Mouse (Mus musculus): ENCODE measurements around the gene Ms4a4b.
"Not testable (repeated sequence)": the region's sequence is repeated elsewhere in the genome, so short reads cannot be mapped to it uniquely, and the experiment has no call there.

Ms4a4b gene

DNA sequence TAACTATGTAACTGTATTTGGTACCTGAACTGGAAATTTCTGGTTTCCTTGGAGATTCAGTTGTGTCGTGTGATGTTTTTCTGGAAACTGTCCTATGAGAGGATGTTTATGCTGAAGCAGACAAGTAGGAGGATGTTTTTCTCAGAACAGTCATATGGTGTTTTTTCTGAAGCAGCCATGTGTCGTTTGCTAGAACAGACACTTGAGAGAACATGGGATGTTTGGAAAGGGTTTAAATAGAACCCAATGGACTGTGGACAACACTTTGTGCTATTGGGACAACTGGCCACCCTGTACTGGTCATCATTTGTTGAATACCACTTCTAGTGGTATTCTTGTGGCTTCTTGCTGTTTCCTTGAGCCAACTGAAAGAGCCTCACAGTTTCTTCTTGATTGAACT lies 42.4 kb downstream of the Ms4a4b start, which contains the start of gene Gm8369:
Gm8369 (plus strand) TSS at position 193 of the 400 bp plus-strand sequence.
- intact Hi-C loops (cut with DNase I): no loop called here

DNA sequence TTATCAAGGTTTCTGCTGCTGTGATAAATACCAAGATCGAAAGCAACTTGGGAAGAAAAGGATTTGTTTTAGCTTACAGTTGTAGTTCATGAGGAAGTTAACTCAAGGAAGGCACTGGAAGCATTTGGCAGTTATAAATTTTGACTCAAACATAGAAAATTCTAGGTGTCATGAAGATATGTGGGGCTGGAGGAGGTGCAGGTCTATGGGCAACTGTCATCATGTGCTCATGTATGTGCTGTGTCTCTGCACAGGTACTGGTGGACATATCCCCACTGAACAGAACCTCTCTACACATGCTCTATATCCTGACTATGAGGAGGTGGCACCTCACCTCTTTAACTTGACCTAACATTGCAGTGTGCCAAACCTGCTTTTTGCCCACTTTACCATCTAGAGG lies 43.2 kb downstream of the Ms4a4b start:
- intact Hi-C loops (cut with DNase I): no loop called here

DNA sequence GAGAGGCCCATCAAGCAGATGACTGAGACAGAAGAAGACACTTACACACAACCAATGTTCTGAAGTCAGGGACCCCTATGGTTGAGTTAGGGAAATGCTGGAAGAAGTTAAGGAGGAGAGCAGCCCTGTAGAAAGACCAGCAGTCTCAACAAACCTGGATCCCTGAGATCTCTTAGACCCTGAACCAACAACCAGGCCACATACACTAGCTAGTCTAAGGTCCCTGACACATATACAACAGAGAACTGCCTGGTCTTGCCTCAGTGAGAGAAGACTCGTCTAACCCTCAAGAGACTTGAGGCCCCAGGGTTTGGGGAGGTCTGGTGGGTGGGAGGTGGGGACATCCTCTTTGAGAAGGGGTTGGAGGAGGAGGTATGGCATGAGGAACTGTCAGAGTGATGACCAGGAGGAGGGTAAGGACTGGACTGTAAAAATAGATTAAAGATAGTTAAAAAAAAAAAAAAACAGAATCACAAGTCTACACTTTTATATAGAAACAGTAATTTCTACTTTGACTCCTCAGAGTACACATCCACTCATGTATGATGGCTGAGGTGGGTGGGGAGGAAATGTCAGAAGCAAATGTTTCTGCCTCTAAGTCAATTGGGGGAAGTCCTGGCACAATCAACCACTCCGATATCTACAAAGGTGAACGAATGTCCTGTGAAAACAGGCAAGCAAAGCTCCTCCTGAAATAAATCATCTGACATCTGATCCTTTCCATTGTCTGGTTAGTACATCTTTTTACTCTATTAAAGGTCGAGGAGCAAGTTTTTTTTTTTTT lies 48.2 kb downstream of the Ms4a4b start:
- intact Hi-C loops (cut with DNase I): no loop called here

DNA sequence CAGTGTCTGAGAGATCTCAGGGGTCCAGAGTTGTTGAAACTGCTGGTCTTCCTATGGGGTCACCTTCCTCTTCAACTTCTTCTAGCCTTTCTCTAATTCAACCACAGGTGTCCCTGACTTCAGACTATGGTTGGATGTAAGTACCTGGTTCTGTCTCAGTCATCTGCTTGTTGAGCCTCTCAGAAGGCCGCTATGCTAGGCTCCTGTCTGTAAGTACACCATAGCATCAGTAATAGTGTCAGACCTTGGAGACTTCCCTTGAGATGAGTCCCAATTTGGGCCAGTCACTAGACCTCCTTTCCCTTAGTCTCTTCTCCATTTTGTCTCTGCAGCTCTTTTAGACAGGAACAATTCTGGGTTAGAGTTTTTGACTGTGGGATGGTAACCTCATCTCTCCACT lies 49.3 kb downstream of the Ms4a4b start:
- intact Hi-C loops (cut with DNase I): no loop called here

DNA sequence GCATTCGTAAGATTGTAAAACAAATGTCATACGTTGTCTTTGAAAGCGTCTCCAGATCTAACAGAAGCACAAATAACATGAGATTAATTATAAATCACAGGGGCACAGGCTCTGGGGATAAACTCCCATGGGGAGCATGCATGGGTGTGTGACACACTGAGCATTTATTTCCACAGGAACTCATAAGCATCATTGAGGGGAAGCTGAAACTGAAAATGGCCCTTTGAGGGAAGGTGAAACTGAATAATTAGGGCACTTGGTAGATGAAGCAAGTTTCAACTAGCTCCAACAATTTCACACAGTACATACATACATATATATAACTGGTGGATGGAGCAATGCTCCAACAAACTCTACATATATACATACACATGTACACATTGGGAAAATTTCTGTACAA lies 51.2 kb downstream of the Ms4a4b start:
- intact Hi-C loops (cut with DNase I): no loop called here

DNA sequence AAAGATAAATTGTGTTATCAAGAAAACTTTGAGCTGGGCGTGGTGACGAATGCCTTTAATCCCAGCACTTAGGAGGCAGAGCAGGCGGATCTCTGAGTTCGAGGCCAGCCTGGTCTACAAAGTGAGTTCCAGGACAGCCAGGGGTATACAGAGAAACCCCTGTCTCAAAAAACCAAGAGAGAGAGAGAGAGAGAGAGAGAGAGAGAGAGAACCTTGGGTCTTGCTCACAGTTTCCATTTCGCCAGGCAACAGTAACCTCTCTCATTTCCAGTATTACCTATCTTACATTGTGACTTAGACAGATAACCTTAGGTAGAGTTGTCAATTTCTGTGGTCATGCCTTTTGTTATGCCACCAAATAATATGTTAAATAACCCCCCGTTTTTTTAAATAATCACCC lies 53.0 kb downstream of the Ms4a4b start:
- intact Hi-C loops (cut with DNase I): no loop called here

DNA sequence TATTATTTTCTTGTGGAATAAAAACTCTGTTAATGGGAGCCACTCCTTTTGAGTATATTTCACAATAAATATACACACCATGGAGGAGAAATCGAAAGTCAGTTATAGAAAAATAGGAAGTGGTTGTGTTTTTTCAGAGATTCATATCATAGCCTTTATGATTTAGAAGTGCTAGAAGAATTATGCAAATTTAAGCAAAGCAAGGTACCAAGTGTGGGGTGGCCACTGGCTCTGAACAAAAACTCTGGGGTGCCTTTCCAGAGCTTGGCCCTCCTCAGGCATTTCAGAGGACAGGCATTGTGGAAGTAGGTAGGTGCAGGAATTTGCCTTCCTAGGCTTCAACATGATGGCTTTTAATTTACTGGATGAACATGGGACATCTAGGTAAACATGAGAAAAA lies 53.9 kb downstream of the Ms4a4b start:
- intact Hi-C loops (cut with DNase I): not testable (repeated sequence)

DNA sequence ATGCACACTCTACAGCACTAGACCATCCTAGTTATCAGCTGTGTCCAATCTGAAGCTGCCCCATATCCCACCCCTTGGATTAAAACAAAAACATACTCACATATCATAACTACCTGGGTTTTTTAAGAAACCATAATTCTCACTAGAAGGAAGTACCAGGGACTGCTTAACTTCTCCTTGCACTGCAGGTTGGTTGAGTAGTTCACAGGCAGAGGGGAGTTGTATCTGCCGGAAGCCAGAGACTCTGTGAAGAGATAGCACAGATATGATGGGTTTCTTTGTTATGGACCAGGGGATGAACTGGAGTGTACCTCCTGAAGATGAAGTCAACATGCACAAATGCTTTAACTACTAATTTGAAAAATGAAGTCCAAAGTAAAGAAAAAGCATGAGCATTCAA lies 57.4 kb downstream of the Ms4a4b start:
- intact Hi-C loops (cut with DNase I): no loop called here

DNA sequence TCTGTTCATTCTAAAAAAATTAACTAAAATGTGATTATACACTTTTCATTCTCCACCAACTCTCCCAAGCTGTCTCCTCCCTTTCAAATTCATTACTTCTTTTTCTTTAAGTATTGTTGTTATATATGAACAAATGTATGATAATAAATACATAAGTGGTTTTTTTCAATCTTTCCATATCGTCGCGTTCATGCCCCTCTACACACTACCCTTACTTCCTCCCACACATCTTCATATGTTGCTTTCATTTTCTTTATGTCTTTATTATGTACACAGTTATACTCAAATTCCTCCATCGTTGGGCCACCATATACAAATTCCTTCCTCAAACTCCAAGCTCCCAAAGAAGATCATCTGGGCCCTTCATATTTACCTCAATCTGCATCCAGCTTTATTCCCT lies 58.0 kb downstream of the Ms4a4b start:
- intact Hi-C loops (cut with DNase I): no loop called here

DNA sequence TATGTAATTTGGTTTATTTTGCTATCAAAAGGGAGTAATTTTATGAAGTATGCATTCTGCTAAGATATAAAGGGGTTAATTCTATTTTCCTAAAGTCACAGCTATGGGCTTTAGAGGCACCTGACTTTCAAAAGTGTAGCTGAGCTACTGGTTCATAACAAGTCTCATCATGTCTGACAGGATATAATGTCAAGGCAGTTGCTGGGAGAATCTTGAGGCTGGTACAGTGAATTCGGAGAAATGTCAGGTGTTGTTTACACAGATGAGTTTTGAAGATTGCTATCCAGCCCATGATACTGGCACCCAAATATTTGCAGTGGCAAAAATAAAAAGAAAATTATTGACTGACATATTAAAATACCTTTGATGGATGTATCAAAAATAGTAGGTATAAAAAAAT lies 61.5 kb downstream of the Ms4a4b start:
- intact Hi-C loops (cut with DNase I): no loop called here

DNA sequence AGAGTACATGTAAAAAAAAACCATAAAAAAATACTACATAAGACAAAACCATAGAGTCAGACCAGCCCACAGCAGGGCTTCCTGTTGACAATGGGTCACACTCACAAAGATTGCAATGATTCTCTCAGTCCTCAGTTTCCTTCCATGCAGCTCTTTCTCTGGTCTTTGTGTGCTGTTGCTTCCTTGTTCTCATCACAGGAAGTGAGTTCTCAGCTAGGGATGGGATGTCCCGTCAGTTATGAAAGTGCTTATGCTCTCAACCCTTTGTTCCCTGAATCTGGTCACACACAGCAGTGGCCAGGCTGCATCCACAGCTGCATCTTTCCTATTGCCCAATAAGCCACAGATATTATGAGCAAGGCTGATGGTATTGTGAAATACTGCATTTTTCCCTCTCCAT lies 70.1 kb downstream of the Ms4a4b start:
- intact Hi-C loops (cut with DNase I): no loop called here

DNA sequence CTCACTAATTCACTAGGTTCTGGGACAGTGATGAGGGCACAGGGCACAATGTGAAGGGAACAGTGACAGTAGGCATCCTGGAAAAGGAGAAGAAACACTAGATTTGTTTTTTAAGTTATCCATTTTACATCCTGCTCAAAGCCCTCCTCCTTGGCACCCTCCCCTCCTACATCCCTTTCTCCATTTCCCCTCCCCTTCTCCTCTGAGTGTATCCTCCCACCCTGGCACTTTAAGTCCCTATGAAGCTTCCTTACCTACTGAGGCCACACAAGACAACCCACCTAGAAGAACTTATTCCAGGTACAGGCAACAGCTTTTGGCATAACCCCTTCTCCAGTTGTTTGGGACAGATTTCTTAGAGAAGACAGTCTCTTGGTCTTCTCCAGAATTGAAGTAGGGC lies 72.9 kb downstream of the Ms4a4b start, which contains the start of gene Ms4a6b:
Ms4a6b (plus strand) TSS at position 267 of the 400 bp plus-strand sequence.
- intact Hi-C loops (cut with DNase I): no loop called here
